Mouse (Mus musculus): Measurements from ENCODE around the gene Cracr2b.
A peak's percentile ranks its signal among the peaks of the same experiment; 100 is the strongest.

Cracr2b gene

GRCm38 (mm10) chr7:141485186-141485585 lies 24.3 kb downstream of the Cracr2b start:
- no peak for DNase-seq (ENCODE audit: low read depth, low spot score)

GRCm38 (mm10) chr7:141485606-141486005 lies 24.7 kb downstream of the Cracr2b start:
- DNase-seq (ENCODE audit: low read depth, low spot score), result no peak

- no peak for DNase-seq (ENCODE audit: low read depth, low spot score)
Observed at GRCm38 (mm10) chr7:141486239-141486638, 25.3 kb downstream of the Cracr2b start.

- DNase-seq (ENCODE audit: low read depth, low spot score), result no peak
Observed at GRCm38 (mm10) chr7:141487141-141487540, 26.2 kb downstream of the Cracr2b start.

GRCm38 (mm10) chr7:141491151-141491550 lies 30.3 kb downstream of the Cracr2b start:
- DNase-seq (ENCODE audit: low read depth, low spot score), result peak; percentile 35

- no peak for DNase-seq (ENCODE audit: low read depth, low spot score)
Observed at GRCm38 (mm10) chr7:141492738-141493137, 31.8 kb downstream of the Cracr2b start.

GRCm38 (mm10) chr7:141493729-141494128 lies 32.8 kb downstream of the Cracr2b start:
- DNase-seq (ENCODE audit: low read depth, low spot score), result no peak

- no peak for DNase-seq (ENCODE audit: low read depth, low spot score)
Observed at GRCm38 (mm10) chr7:141495379-141495778, 34.5 kb downstream of the Cracr2b start.

GRCm38 (mm10) chr7:141495940-141496339 lies 35.0 kb downstream of the Cracr2b start:
- DNase-seq (ENCODE audit: low read depth, low spot score), result no peak

GRCm38 (mm10) chr7:141497600-141497999 lies 36.7 kb downstream of the Cracr2b start:
- DNase-seq (ENCODE audit: low read depth, low spot score), result no peak

- no peak for DNase-seq (ENCODE audit: low read depth, low spot score)
Observed at GRCm38 (mm10) chr7:141501820-141502555, 41.1 kb downstream of the Cracr2b start.

GRCm38 (mm10) chr7:141502556-141502905 lies 41.6 kb downstream of the Cracr2b start:
- DNase-seq (ENCODE audit: low read depth, low spot score), result no peak

GRCm38 (mm10) chr7:141506278-141506677 lies 45.4 kb downstream of the Cracr2b start:
- no peak for DNase-seq (ENCODE audit: low read depth, low spot score)

GRCm38 (mm10) chr7:141508160-141508559 lies 47.3 kb downstream of the Cracr2b start:
- DNase-seq (ENCODE audit: low read depth, low spot score), result no peak

GRCm38 (mm10) chr7:141510196-141510595 lies 49.3 kb downstream of the Cracr2b start:
- DNase-seq (ENCODE audit: low read depth, low spot score), result no peak

GRCm38 (mm10) chr7:141510681-141511191 lies 49.8 kb downstream of the Cracr2b start:
- no peak for DNase-seq (ENCODE audit: low read depth, low spot score)

Data from CD4-positive, CD25-positive, alpha-beta regulatory T cell, adult 2 months (primary cell).